Mouse (Mus musculus): ENCODE measurements around the gene Atp6v1g3.

DNA sequence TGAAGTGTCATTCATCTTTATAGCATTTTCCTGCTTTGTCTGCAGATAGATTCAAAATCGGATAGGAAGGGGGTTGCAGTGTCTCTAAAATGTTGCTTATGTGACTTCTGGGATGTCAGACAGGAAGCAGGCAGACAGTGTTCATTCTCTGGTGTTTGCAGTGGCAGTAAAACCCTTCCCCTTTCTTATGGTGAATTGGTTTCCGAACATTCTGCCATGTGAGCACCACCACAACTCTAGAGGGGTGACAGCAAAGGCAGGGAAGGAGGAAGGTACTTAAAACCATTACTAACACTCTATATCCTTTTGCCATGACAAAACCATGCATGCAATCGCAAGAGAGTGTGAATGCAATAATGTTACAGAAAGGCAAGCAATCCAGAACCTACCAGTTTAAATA is 1.4 kb downstream of the Atp6v1g3 start:
- TF ChIP-seq CTCF (IDR thresholded peaks at IDR 0.05; ENCODE audit: borderline replicate concordance, extremely low read depth, insufficient read depth, insufficient read length) (no peak), POLR2A (IDR thresholded peaks at IDR 0.05; ENCODE audit: borderline replicate concordance, extremely low read depth, insufficient read depth, insufficient read length, poor library complexity, severe bottlenecking) (no peak)

Measured in brain, embryonic 14.5 days (tissue).